Mouse (Mus musculus): ENCODE results near the gene Bend7. TPM values are rescaled to one million over a fixed set of nuclear protein-coding genes. Genes with fewer than 3 reads are reported as not detected.

The Bend7 gene
- polyA plus RNA-seq (2012; rRNA removed) = 3.8 and 6.1 TPM in 2 replicates

- no peak for TF ChIP-seq CTCF (IDR thresholded peaks at IDR 0.05; ENCODE audit: borderline replicate concordance, extremely low read depth, insufficient read depth, insufficient read length)
- 0 out of 2 replicates have a peak, but pooled peaks have one; percentile 13 for TF ChIP-seq POLR2A (IDR thresholded peaks at IDR 0.05; ENCODE audit: borderline replicate concordance, extremely low read depth, insufficient read depth, insufficient read length, poor library complexity, severe bottlenecking)
- DNase-seq (ENCODE audit: low read depth) = peak; percentile 48
Observed at GRCm38 (mm10) chr2:4717769-4718661, at the start of gene Bend7. Gene Bend7 (plus strand): TSS chr2:4717831.

- DNase-seq (ENCODE audit: low read depth) = no peak
- no peak for TF ChIP-seq POLR2A (IDR thresholded peaks at IDR 0.05; ENCODE audit: borderline replicate concordance, extremely low read depth, insufficient read depth, insufficient read length, poor library complexity, severe bottlenecking)
- TF ChIP-seq CTCF (IDR thresholded peaks at IDR 0.05; ENCODE audit: borderline replicate concordance, extremely low read depth, insufficient read depth, insufficient read length) = no peak
Observed at GRCm38 (mm10) chr2:4668626-4669025, 49.0 kb upstream of the Bend7 start.

- DNase-seq (ENCODE audit: low read depth) = no peak
- no peak for TF ChIP-seq CTCF (IDR thresholded peaks at IDR 0.05; ENCODE audit: borderline replicate concordance, extremely low read depth, insufficient read depth, insufficient read length)
- no peak for TF ChIP-seq POLR2A (IDR thresholded peaks at IDR 0.05; ENCODE audit: borderline replicate concordance, extremely low read depth, insufficient read depth, insufficient read length, poor library complexity, severe bottlenecking)
Observed at GRCm38 (mm10) chr2:4669701-4670100, 47.9 kb upstream of the Bend7 start.

- TF ChIP-seq CTCF (IDR thresholded peaks at IDR 0.05; ENCODE audit: borderline replicate concordance, extremely low read depth, insufficient read depth, insufficient read length) (no peak), POLR2A (IDR thresholded peaks at IDR 0.05; ENCODE audit: borderline replicate concordance, extremely low read depth, insufficient read depth, insufficient read length, poor library complexity, severe bottlenecking) (no peak)
- DNase-seq (ENCODE audit: low read depth) = no peak
Observed at GRCm38 (mm10) chr2:4671636-4672035, 46.0 kb upstream of the Bend7 start.

- no peak for TF ChIP-seq CTCF (IDR thresholded peaks at IDR 0.05; ENCODE audit: borderline replicate concordance, extremely low read depth, insufficient read depth, insufficient read length)
- TF ChIP-seq POLR2A (IDR thresholded peaks at IDR 0.05; ENCODE audit: borderline replicate concordance, extremely low read depth, insufficient read depth, insufficient read length, poor library complexity, severe bottlenecking) = no peak
- DNase-seq (ENCODE audit: low read depth) = no peak
Observed at GRCm38 (mm10) chr2:4679886-4680285, 37.7 kb upstream of the Bend7 start.

GRCm38 (mm10) chr2:4711262-4711661 lies 6.4 kb upstream of the Bend7 start:
- TF ChIP-seq POLR2A (IDR thresholded peaks at IDR 0.05; ENCODE audit: borderline replicate concordance, extremely low read depth, insufficient read depth, insufficient read length, poor library complexity, severe bottlenecking) = no peak
- peak; percentile 41; the same call in 1 of the 2 replicates for TF ChIP-seq CTCF (IDR thresholded peaks at IDR 0.05; ENCODE audit: borderline replicate concordance, extremely low read depth, insufficient read depth, insufficient read length)
- DNase-seq (ENCODE audit: low read depth) = peak; percentile 30

- peak; percentile 51 for DNase-seq (ENCODE audit: low read depth)
- TF ChIP-seq POLR2A (IDR thresholded peaks at IDR 0.05; ENCODE audit: borderline replicate concordance, extremely low read depth, insufficient read depth, insufficient read length, poor library complexity, severe bottlenecking) = no peak
- TF ChIP-seq CTCF (IDR thresholded peaks at IDR 0.05; ENCODE audit: borderline replicate concordance, extremely low read depth, insufficient read depth, insufficient read length) = no peak
Observed at GRCm38 (mm10) chr2:4717081-4717768, 406 bp upstream of the Bend7 start.

GRCm38 (mm10) chr2:4723088-4723487 lies 5.5 kb downstream of the Bend7 start:
- TF ChIP-seq POLR2A (IDR thresholded peaks at IDR 0.05; ENCODE audit: borderline replicate concordance, extremely low read depth, insufficient read depth, insufficient read length, poor library complexity, severe bottlenecking) (no peak), CTCF (IDR thresholded peaks at IDR 0.05; ENCODE audit: borderline replicate concordance, extremely low read depth, insufficient read depth, insufficient read length) (no peak)
- DNase-seq (ENCODE audit: low read depth) = no peak

- DNase-seq (ENCODE audit: low read depth) = no peak
- TF ChIP-seq POLR2A (IDR thresholded peaks at IDR 0.05; ENCODE audit: borderline replicate concordance, extremely low read depth, insufficient read depth, insufficient read length, poor library complexity, severe bottlenecking) (no peak), CTCF (IDR thresholded peaks at IDR 0.05; ENCODE audit: borderline replicate concordance, extremely low read depth, insufficient read depth, insufficient read length) (no peak)
Observed at GRCm38 (mm10) chr2:4730161-4730560, 12.5 kb downstream of the Bend7 start.

GRCm38 (mm10) chr2:4733971-4734370 lies 16.3 kb downstream of the Bend7 start:
- no peak for DNase-seq (ENCODE audit: low read depth)
- TF ChIP-seq CTCF (IDR thresholded peaks at IDR 0.05; ENCODE audit: borderline replicate concordance, extremely low read depth, insufficient read depth, insufficient read length) (no peak), POLR2A (IDR thresholded peaks at IDR 0.05; ENCODE audit: borderline replicate concordance, extremely low read depth, insufficient read depth, insufficient read length, poor library complexity, severe bottlenecking) (no peak)

GRCm38 (mm10) chr2:4736095-4736797 lies 18.6 kb downstream of the Bend7 start:
- no peak for TF ChIP-seq CTCF (IDR thresholded peaks at IDR 0.05; ENCODE audit: borderline replicate concordance, extremely low read depth, insufficient read depth, insufficient read length)
- no peak for TF ChIP-seq POLR2A (IDR thresholded peaks at IDR 0.05; ENCODE audit: borderline replicate concordance, extremely low read depth, insufficient read depth, insufficient read length, poor library complexity, severe bottlenecking)
- DNase-seq (ENCODE audit: low read depth) = no peak

All from brain, embryonic 14.5 days (tissue).